Mouse (Mus musculus) layer of hippocampus, adult 8-10 months (tissue): ENCODE results near the gene Sesn2. TPM values are rescaled to one million over a fixed set of nuclear protein-coding genes. Genes with fewer than 3 reads are reported as not detected.

Experiments used
- DNase-seq, 2 experiments: peaks; one replicate each; pipeline ENCODE4 v3.0.0; 2022; ENCODE audit warnings: low spot score in 2 of 2
- total RNA-seq, 4 experiments: library from RNA; stranded (reverse); gene quantifications; 2 replicates each; pipeline ENCODE4 v1.2.4; 2022

Sesn2 gene
- total RNA-seq, 4 experiments from 2014 or later = 13.1 to 14.5 (median 14.4) TPM

GRCm38 (mm10) chr4:132514555-132515135, 4.3 kb upstream of the Sesn2 start:
- peak; percentile 56 to 85 for DNase-seq

DNA sequence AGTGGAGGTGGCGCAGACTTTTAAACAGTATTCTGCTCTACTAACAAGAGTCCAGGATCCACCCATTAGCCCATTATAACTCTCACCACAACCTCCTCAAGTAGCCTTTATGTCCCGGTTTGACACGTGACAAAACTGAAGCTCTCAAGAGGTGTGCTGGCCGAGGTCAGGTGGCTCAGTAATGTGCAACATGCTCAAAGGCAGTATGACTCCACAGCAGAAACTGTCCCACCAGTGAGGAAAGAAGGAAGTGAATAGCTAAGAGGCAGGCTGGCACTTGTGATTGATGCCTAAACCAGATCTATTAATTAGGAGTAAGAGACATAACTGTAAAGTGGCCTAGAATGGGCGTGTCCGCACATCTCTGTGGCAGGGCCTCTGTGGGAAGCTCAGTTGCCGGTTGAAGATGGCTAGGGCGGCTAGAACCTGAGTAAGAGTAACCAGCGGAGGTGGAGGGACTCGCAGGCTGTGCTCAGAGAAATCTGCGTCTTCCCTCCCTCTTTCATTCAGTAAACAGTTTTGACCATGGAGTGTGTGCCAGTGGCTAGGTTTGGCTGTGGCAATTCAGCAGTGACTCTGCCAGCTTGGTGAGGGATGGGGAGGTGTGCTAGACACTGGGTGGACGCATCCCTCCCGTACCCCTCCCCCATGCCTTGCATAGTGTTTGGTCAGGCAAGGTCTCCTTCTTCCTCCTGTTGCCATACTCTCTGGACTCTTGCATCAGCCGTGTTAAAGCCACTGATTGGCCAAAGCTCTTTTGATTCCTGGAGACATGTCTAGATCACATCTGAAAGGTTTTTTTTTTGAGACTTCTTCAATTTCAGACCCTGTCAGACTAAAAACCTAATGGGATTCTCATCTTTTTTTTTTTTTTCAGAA, 3.3 kb upstream of the Sesn2 start:
- no peak for DNase-seq

- DNase-seq = no peak
Measured at GRCm38 (mm10) chr4:132512080-132512479, 1.8 kb upstream of the Sesn2 start.

GRCm38 (mm10) chr4:132509621-132510296, 542 bp downstream of the Sesn2 start:
- peak; percentile 40 to 44 for DNase-seq

DNA sequence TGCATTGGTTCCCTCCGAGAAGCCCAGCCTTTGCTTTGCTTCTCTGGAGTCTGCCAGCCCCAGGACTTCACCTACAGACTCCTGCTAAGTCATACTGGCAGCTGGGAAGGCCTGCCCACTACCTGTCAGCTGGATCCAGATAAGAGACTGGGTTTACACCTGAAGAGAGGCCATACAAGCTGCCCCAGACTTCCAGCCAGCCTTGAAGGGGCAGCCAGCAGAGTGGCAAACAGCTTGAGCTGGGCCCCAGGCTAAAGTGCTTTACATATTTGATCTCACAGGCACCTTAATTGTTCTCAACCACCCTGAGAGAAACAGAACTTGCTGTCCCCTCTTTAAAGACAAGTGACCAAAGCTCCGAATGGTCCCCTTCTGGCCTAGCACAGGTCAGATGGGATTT, 3.1 kb downstream of the Sesn2 start:
- no peak for DNase-seq

- no peak for DNase-seq
Measured at GRCm38 (mm10) chr4:132506250-132506649, 4.1 kb downstream of the Sesn2 start.

GRCm38 (mm10) chr4:132505800-132506199, 4.5 kb downstream of the Sesn2 start:
- no peak for DNase-seq

GRCm38 (mm10) chr4:132505034-132505738, 5.1 kb downstream of the Sesn2 start:
- DNase-seq = no peak

- no peak for DNase-seq
Measured at GRCm38 (mm10) chr4:132503344-132503743, 7.0 kb downstream of the Sesn2 start.

- no peak for DNase-seq
Measured at GRCm38 (mm10) chr4:132501639-132502038, 8.7 kb downstream of the Sesn2 start.

- DNase-seq = no peak
Measured at GRCm38 (mm10) chr4:132494271-132494918, 15.9 kb downstream of the Sesn2 start.

DNA sequence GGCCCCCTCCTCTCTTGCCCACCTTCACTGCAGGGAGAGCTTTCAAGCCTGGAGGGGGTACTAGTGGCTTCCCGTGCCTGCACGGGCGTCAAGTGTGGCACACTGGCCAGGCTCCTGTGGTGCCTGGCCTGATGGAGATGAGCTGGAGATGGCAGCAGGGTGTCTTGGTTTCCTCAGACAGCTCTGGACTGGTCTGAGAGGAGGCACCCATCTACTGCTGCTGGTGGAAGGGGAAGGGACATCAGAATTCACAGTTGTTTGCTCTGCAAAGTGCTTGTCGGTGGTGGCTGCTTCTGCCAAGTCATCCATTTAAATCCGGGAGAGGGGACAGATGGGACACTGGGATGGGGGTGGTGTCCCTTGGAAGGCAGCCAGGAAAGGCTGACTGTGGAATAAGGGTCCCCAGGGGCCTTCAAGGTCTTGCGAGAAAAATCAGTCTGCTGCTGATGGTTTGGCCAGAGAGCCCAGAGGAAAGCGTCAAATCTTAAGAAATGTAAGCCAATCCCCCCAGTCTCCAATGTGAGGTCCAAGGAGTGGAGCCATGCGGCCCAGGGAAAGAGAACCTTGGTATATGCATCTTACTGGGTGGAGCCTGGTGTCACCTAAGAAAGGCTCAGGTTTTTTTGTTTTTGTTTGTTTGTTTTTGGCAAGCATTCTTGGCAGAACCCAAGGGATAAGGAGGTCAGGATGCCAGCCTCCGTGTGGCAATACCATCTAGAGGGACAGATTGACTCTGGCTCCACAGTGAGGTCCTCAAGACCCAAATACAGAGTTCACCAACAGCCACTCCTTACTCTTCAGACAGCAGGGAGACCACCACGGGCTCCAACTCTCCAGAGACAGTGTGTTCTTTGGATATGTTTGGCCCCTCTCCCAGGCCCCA, 17.9 kb downstream of the Sesn2 start:
- DNase-seq = peak; percentile 25 to 29

- no peak for DNase-seq
Measured at GRCm38 (mm10) chr4:132491748-132492147, 18.6 kb downstream of the Sesn2 start.

GRCm38 (mm10) chr4:132491057-132491456, 19.2 kb downstream of the Sesn2 start:
- DNase-seq = no peak

DNA sequence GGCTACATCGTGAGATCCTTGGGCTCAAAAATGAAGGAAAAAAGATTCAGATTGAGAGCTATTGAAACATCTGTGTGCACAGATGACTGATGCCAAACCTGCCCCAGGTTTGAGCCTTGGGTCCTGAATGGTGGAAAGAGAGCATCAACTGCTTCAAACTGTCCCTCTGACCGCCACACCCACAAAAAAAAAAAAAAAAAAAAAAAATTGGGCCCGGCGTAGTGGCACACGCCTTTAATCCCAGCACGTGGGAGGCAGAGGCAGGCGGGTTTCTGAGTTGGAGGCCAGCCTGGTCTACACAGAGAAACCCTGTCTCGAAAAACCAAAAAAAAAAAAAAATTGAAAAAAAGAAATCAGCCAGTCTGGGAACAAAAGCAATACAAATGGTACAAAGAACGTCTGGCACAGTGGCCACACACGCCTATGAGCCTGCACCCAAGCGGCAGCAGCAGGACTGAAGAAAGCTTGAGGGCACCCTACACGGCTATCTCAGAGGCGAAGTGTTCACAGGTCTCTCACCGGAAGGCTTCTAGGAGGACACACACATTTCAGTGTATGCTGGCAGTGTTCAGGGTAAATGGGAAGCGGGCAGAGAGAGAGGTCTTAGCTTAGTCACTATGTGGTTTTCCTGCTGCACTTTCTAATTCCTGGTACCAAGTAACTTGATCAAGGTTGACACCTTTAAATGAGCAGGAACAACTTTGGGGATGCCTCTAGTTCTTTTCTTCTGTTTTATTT, 19.9 kb downstream of the Sesn2 start:
- DNase-seq = no peak

DNA sequence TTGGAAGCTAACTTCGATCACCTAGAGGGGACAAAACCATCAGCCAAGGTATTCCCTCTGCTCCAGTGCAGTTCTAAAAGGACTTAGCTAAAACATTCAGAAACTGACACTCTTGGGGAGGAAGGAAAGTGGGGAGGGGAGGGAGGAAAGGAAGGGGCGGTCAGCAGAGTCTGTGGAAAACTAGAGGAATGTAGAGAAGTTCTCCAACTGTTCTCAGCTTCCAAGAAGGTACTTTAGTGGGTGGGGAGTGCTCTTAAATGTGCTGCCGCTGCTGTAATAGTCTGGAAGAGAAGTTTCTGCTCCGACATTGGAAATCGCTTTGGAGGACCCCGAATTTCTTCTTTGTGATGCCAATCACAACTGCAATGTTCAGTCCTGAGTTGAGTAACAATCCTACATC, 21.3 kb downstream of the Sesn2 start:
- DNase-seq = no peak

DNA sequence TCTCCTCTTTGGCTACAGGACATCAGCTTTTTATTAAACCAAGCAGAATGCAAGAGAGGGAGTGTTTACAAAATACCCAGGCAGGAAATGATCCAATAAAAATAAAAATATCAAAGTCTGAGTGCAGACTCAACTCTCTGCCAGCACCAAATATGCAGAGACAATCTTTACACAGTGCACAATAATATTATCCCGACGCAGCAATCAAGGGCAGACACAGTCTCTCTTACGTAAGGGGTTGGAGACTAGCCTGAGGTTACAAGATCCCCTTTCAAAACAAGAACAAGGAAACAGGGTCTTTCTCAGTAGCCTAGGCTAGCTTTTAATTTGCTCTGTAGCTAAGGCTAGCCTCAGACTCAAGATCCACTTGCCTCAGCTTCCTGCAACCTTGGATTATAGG, 21.8 kb downstream of the Sesn2 start:
- no peak for DNase-seq

DNA sequence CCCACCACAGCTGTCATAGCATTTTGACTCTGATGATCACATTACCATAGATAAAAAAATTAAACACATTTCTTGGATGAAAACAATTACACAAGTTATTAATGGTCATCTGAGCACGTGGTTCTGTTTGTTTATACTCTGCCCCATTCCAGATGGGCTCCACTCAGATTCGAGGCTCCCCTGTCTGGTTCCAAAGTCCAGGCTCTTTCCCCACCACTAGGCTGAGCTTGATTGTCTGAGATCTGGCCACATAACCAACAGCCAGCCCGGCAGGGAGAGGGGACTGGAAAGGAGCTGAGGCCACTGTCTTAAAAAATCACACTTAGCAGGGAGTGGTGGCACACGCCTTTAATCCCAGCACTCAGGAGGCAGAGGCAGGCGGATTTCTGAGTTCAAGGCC, 25.5 kb downstream of the Sesn2 start:
- no peak for DNase-seq

GRCm38 (mm10) chr4:132484231-132484630, 26.1 kb downstream of the Sesn2 start:
- no peak for DNase-seq
